Mouse (Mus musculus): ENCODE data around the gene Zfp3. TPM values are rescaled to one million over a fixed set of nuclear protein-coding genes. Genes with fewer than 3 reads are reported as not detected.
A peak's percentile ranks its signal among the peaks of the same experiment; 100 is the strongest.

The Zfp3 gene
- 10 to 100 TPM in 1 of 2 experiments, 1 to 10 TPM in 1; 7.4 to 10.8 TPM for total RNA-seq (2021)
- long read RNA-seq, experiment 1, transcript Zfp3-201 (2 exons, 2,061 nt) = major isoform, 12 of 13 reads
- long read RNA-seq, experiment 1, partial matches to known transcripts = 0 of 13 reads
- long read RNA-seq, experiment 1, other reads (novel, unspliced or antisense) = 1 of 13 reads
- long read RNA-seq, experiment 2, transcript Zfp3-201 (2 exons, 2,061 nt) = major isoform, 19 of 23 reads
- long read RNA-seq, experiment 2, partial matches to known transcripts = 0 of 23 reads
- long read RNA-seq, experiment 2, other reads (novel, unspliced or antisense) = 4 of 23 reads

DNA sequence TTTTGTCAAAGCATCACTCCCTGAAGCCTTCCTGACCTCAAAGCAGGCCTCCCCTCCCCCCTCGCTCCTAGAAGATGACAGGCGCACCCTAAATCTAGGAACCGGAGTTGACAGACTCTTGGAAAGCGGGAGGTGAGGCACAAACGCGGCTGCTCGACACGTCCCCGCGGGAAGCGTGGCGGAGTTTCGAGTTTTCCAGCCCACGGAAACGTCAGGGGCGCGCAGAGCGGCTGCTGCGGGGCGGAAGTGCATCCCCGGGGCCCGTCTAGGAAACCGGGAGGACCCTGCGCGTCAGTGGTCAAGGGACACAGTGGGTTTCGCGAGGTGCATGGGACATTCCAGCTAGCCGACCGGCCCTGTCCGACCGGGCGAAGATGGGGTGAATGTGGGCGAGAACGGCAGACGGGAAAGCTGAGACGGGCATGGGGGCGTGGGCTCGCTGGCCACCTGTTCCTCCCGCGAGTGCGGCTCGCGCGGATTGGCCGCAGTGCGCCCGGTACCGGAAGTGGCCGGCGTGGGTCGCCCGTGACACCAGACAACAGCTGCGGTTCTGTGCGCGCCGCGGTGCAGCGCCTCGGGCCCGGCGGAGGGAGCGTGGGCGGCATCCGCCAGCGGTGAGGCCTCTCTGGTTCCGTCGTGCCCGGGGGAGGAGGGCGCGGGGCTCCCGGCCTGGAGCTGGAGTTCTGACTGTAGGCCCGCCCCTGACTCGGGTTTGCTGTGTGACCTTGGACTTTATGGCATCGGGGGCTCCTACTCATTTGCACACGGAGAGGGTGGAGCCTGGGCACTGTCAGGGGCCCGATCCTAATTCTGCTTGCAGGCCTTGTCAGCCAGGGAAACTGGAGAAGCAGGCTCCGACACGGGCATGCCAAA lies at the start of gene Zfp3:
Gene Zfp3, plus strand, starts transcription at position 274 of the 873 bp plus-strand sequence.
- intact Hi-C loops (cut with DNase I; ENCODE audit: low total_unique reads) = no loop called here
- peak; percentile 84 for DNase-seq

DNA sequence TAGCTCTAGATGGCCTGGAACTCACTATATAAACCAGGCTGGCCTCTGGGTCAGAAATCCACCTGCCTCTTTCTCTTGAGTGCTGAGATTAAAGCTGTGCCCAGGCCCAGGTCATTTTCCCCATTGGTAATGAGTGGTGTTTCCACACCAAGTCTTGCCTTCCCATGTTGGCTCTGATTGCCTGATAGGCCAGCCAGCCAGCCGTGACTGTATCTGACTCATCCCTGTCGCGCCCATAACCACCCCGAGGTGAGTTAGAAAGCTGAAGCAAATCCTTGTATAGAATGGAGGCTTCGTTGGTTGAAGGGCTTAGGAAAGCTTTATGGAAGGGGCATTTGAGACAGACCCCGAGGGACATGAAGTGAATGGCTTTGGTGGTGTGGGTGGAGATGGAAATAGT lies 48.2 kb upstream of the Zfp3 start:
- intact Hi-C loops (cut with DNase I; ENCODE audit: low total_unique reads) = no loop called here
- DNase-seq = no peak

DNA sequence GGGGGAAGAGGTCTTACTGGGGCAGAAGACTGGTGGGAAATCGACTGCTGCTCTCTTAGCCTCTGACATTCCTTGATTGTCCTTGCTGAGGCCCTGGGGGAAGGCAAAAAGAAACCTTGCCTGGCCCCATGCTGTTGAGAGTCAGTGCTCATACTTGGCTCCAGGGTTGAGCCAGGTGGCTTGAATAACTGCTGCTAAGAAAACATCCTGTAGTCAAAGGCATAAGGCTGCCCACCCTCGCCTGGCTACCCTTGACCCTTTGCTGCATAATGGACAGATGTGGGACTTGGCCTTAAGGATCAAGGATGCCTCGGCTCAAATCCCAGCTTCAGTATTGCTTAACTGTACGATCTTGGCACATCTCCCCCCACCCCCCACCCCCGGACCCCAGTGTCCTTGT lies 45.5 kb upstream of the Zfp3 start:
- DNase-seq = no peak
- intact Hi-C loops (cut with DNase I; ENCODE audit: low total_unique reads) = no loop called here

DNA sequence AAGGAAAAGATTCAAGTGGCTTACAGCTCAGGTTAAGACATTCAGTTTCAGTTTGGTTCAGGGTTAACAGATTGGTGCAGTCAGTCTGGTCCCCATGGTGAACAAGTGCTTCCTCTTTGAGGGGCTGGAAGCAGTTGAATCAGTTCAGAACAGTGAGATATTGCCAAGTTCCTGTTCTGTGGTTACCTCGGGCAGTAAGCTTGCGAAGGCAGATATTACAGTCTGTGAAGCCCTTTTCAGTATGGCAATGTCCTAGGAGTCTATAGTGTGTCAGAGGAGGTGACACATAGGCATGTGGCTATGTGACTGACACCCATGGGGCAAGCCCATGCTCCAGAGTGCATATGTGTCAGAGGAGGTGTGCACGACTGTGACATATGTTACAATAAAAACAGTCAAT lies 43.4 kb upstream of the Zfp3 start:
- intact Hi-C loops (cut with DNase I; ENCODE audit: low total_unique reads) = no loop called here

DNA sequence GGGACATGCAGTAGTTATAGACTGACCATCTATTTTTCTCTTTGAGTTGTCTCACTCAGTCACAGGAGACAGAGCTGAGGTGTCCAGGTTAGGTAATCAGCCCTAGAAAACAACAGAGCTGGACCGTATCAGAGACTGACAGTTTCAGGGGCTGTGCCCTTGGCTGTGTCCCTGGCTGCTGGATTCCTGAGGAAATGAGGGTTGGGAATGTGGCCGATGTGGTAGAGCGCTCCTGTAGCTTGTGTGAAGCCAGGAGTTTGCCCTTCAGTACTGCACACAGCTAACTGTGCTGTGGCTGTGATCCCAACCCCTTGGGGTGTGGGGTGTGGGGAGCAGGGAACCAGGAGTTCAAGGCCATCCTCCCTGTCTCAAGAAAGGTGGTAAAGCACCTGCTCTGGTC lies 42.9 kb upstream of the Zfp3 start:
- intact Hi-C loops (cut with DNase I; ENCODE audit: low total_unique reads) = no loop called here
- DNase-seq = no peak

More for the DNA sequence above, 43.4 kb upstream of the Zfp3 start:
- no peak for DNase-seq

DNA sequence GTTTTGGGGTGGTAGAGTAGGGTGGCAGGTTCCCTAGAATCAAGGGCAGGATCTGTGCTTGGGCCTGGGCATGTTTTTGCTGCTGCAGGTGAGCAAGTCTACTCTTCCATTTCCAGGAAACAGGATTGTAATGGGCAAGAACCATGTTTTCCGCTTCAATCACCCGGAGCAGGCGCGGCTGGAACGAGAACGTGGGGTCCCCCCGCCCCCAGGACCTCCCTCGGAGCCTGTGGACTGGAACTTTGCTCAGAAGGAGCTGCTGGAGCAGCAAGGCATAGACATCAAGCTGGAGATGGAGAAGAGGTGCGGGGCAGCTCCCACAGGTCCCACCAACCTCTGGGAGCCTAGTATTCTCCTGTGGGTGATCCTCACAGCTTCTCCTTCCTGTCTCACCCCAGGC lies 39.3 kb upstream of the Zfp3 start:
- intact Hi-C loops (cut with DNase I; ENCODE audit: low total_unique reads) = no loop called here
- DNase-seq = no peak

DNA sequence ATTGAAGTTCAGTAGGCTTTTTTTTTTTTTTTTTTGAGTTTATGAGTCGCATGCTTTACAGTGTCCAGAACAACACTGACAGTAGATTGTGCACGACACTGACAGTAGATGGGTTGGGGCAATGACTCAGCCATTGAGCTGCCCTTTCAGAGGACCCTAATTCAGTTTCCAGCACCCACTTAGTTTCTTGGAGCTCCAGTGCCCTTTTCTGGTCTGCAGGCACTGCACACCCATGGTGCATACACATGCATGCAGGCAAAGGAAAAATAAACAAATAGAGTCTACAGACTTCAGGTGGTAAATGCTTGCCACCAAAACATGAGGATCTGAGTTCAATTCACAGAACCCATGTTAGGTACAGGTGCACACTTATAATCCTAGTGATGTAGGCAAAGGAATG lies 37.4 kb upstream of the Zfp3 start:
- no peak for DNase-seq
- intact Hi-C loops (cut with DNase I; ENCODE audit: low total_unique reads) = no loop called here

DNA sequence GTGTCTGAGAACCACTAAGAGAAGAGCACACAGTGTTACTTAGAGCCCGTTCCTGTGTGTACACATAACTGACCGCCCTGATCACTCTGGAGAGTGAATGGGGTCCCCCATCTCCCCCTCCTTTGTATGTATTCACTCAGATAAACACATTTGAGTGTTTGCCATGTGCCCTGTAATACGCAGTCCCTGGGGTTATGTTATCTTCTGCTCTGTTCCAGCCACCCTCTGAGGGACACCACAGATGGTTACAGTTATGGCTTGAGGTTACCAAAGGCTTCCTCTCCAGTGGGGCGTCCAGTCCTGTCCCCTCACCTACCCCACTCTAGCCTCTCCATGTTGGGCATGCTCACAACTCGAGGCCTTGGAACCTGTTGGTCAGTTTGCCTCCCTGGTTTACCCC lies 36.6 kb upstream of the Zfp3 start:
- no peak for DNase-seq
- intact Hi-C loops (cut with DNase I; ENCODE audit: low total_unique reads) = no loop called here

DNA sequence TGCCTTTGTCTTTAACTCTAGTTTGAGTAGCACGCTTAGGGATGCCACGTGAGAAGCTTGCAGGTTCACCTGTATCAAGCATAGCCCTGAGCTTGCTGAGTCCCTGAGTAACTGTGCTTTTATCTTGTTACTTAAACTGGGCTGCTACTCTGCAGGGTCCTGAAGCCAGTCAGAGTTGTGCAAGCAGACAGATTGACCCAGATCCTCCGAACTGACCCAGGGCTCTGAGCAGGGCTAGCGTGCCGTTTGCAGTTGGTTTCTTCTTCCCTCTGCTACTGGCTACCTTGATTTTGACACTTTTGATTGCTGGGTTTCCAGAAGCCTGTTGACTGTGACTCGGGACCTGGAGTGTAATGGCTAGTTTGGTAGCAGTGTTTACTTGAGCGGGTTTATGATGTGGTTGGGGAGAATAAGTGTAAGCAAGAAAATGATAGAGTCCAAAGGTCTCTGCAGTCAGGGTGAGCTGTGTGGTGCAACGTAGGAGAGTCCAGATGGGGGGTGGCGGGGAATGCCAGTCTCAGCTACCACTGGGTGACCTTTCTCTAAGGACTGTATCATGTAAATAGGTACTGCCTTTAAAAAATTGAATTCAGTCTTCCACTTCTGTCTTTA lies 33.5 kb upstream of the Zfp3 start:
- intact Hi-C loops (cut with DNase I; ENCODE audit: low total_unique reads) = no loop called here
- DNase-seq = no peak

DNA sequence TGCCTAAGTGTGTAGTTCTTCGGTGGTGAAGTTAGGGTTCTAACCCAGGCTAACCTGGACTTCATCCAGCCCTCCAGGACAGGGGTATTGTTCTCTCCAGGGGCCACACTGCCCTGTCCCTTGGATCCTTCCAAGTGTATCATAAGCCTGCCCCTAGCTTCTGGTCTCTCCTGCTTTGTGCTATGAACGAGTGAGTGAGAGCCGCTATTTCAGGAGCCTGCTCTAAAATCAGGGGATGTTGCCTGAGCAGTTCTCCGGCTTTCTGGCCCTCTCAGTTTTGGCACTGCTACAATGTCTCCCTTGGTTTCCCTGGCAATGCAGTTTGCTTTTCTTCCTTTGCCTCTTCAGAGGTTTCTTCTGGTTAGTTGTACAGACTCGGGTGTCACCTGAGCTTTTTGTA lies 32.8 kb upstream of the Zfp3 start:
- no peak for DNase-seq
- intact Hi-C loops (cut with DNase I; ENCODE audit: low total_unique reads) = no loop called here

DNA sequence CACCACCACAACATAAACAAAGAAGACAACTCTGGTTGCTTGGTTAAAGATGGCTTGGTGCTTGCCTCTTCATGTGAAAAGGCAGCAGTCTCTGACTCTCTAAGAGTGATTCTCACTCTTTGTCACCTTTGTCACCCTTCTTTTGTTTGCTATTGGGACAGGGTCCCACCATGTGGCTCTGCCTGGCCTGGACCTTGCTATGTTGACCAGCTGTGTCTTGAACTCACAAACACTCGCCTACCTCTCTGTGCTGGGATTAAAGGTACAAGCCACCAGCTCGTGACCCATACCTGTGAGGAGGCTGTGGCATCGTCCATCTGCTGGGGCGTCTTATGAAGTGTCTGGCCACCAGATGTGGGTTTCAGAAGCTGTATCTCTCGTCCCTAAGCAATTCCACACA lies 30.8 kb upstream of the Zfp3 start:
- intact Hi-C loops (cut with DNase I; ENCODE audit: low total_unique reads) = no loop called here
- DNase-seq = no peak

DNA sequence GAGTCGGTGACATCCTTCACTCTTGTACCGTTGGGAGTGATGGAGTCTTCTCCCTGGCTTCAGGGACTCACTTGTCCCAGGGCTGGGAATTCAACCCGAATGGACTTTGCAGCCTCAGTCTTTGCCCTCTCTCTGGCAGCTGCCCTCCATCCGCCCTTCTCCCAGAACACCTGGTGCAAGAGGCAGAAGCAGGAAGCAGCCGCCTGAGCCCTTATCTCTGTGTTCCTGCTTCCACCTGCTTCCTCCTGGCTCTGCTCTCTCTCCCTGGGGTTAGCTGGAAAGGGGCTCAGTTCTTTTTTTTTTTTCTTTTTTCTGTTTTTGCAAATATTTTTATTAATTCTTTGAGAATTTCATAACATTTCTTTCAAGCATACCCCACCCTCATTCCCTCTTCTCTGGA lies 26.3 kb upstream of the Zfp3 start:
- no peak for DNase-seq
- intact Hi-C loops (cut with DNase I; ENCODE audit: low total_unique reads) = no loop called here

DNA sequence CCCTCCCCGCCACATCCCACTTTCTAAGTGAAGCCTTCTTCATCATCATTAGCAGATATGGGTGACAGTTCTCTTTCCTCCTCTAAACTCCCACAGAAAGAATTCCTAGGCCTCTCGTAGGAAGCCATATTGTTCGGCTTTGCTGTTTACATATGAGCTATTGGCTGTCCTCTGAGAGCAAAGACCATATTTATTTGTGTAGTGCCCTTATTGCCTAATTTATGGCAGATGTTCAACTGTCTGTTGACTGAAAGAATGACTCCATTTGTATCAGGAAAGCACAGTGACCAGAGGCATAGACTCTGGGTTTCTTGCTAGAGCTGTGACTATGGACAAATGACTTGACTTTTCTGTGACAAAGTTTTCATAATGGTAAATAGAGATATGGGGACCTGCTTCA lies 22.4 kb upstream of the Zfp3 start:
- intact Hi-C loops (cut with DNase I; ENCODE audit: low total_unique reads) = no loop called here
- no peak for DNase-seq

DNA sequence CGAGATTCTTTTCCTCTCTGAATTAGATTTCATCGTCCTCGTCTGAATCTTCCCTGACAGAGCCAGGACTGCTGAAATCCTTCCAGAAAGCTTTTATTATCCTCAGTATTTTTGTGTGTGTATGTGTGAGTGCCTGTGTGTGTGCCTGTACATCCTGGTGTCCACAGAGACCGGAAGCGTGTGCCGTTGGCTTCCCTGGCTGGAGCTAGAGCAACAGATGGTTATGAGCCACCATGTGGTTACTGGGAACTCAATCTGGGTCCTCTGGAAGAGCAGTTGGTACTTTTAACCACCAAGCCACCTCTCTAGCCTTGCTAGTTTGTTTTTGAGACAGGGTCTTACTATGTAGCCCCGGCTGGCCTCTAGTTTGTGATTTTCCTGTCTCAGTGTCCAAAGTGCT lies 21.9 kb upstream of the Zfp3 start:
- no peak for DNase-seq
- intact Hi-C loops (cut with DNase I; ENCODE audit: low total_unique reads) = no loop called here

DNA sequence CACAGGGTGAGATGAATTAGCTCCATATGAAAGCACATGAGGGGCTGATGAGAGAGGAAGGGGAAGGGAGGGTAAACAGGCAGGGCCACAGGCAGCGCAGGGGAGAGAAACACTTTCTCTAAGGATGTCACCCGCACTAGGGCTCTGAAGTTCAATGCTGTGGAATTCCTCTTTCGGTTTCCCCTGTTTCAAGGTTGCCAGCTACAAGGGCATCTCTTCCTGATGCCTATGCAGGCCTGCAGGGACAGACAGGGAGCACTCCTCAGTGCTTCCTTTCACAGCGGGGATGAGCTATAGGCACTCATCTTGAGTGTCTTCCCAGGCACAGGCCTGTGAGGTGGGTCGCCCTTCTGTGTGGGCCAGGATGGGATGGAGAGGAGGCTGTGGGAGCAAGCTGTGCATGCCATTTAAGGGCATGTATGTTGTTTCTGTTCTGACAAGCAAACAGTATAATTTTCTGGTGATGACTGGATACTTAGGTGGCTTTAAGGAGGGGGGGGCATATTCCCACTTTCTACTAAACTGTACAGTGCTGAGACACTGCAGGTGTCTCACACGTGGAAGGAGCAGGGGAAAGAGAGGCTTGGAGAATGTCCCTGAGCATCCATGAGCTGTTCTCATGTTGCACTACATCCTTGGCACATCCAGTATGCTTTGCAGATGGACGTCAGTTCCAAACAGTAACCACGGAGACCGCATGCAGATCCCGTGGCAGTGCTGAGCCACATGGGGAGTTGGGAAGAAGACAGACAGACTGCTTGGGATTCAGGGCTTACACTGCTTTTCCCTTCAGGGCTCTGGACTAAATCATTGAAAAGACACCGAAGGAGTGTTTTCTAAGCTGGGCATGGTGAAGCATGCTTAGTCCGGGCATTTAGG lies 21.2 kb upstream of the Zfp3 start:
- DNase-seq = no peak
- intact Hi-C loops (cut with DNase I; ENCODE audit: low total_unique reads) = no loop called here

DNA sequence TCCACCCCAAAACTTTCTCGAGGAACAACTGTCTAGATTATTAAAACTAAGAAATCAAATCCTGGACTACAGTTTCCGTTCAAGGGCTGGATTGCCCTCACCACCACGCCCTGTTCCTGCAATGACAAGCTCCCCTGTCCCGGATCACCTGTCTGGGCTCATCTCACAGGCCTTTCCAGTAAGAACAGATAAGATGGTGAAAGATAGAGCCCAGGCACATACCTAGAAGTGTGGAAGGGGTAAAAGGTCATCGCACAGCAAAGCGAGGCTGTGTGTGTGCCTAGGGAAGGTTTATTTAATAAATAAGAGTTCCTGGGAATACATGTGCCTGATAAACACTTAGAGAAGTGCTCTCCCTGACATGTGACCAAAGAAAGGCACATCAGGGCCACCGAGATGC lies 18.4 kb upstream of the Zfp3 start:
- intact Hi-C loops (cut with DNase I; ENCODE audit: low total_unique reads) = no loop called here
- no peak for DNase-seq

DNA sequence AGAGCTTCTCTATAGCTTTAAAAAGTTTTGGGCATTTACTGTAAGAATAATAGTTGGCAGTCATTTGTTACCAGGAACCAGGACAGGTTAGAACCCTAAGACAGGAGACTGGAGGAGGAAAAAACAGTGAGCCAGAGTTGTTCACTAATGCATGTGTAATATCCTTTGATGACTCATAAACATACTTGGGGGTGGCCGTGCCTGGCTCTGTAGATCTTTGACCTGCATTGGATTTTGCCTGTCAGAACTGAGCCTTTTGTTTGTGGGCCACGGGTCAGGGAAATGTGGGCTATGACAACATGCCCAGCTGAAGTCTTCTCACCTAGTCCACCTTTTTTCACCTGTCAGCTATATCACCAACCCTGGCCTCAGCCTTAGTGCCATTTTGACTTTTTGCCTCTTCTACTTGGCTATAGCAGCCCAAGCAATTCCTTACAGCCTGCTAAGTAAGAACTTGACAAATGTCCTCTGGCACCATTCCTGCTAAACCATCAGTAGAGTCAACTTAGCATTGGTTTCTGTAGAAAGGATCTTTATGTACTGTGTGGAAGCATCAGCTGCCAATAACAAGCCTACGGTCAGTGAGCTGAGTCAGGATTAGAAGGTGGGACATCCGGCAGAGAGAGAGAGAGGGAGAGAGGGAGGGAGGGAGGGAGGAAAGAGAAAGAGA lies 16.0 kb upstream of the Zfp3 start:
- no peak for DNase-seq
- intact Hi-C loops (cut with DNase I; ENCODE audit: low total_unique reads) = no loop called here

DNA sequence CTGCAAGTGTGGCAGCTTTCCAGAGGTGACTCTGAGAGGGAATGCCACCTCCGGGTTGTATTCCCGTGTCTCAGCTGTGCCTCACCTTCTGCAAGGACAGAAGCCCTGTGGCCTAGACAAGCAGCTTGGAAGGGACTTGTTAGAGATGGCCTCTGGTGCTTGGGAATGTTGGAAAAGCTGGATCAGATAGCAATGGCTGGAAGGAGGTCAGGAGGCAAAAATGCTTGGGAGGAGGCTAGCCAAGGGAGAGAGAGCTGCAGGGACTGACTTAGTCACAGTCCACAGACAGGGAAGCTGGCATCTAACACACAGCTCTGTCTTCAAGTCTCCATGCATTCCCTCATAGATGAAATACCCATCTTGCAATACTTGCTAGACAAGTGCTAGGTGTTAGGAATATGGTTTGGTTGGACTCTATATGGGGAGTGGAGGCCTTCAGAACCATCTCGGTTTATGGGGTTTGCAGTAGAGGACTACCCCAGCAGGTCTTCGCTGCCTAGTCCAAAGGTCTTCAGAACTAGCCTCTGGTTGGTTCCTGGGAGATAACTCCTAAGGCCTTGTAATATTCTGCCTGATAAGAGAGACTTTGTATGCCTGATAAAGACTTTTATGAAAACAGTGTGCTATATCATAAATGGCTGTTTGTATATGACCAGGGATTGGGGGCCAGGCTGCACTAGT lies 11.5 kb upstream of the Zfp3 start:
- DNase-seq = no peak
- intact Hi-C loops (cut with DNase I; ENCODE audit: low total_unique reads) = no loop called here

DNA sequence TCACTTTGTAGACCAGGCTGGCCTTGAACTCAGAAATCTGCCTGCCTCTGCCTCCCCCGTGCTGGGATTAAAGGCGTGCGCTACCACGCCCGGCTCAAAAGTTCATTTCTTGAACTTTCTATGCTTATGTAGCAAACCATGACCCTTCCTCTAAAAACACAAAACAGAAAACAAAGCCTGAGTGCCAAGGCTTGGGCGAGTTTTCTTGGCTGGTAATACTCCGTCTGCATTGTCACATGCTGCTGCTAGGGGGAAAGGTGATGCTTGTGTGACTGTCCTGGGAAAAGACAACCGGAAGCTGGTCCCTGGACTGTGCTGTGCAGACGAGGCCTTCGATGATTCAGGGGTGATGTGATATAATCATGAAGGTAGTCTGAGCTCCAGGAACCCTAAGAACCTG lies 10.9 kb upstream of the Zfp3 start:
- DNase-seq = no peak
- intact Hi-C loops (cut with DNase I; ENCODE audit: low total_unique reads) = no loop called here

All from gastrocnemius, postnatal 14 days (tissue).